Mouse (Mus musculus) C2C12 (cell line): ENCODE data around the gene Coro6.

ENCODE experiments used
- CEBPB ChIP-seq: IDR thresholded peaks from one replicate; pipeline ENCODE4 v1.6.1; 2011; ENCODE audit warnings: low read depth, mild to moderate bottlenecking, control low read depth, moderate library complexity
- CTCF ChIP-seq: IDR thresholded peaks from one replicate; pipeline ENCODE4 v1.5.1; 2011; ENCODE audit not compliant: control insufficient read depth, insufficient read depth, insufficient read length
- FOSL1 ChIP-seq: IDR thresholded peaks from one replicate; pipeline ENCODE4 v1.8.0; 2011; ENCODE audit warnings: mild to moderate bottlenecking, low read length; ENCODE audit not compliant: poor library complexity, insufficient read depth, severe bottlenecking
- MAX ChIP-seq: IDR thresholded peaks from one replicate; pipeline ENCODE4 v1.6.1; 2011; ENCODE audit warnings: mild to moderate bottlenecking, control low read depth
- MYOD1 ChIP-seq: IDR thresholded peaks from one replicate; pipeline ENCODE4 v1.6.1; 2011; ENCODE audit warnings: low read depth; ENCODE audit not compliant: control insufficient read depth, insufficient read length
- MYOG ChIP-seq: IDR thresholded peaks from one replicate; pipeline ENCODE4 v1.6.1; 2011; ENCODE audit not compliant: control insufficient read depth, insufficient read length; ENCODE audit errors: extremely low read depth
- USF1 ChIP-seq: IDR thresholded peaks from one replicate; pipeline ENCODE4 v1.6.1; 2011; ENCODE audit warnings: low read depth, mild to moderate bottlenecking, control low read depth, moderate library complexity

DNA sequence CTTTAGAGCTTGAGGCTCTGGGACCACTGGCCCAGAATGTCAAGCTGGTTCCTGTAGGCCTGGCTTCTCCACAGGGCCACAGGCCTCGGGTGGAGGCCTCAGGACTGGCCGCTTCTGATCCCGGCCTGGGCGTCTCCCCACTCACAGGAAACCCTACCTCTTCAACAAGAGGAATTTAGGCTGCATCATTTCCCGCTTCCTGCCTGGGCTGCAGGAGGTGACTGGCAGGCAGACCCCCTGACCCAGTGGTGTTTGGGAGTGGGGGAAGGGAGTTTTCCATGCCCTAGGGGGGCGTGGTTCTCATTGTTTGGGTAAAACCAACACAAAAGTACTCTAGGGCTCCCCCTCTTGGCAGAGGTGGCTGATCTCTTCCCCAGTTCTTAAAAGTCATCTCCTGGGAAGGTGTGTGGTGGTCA lies 35.1 kb downstream of the Coro6 start:
- no peak for TF ChIP-seq CTCF
- TF ChIP-seq CEBPB, result no peak
- TF ChIP-seq MYOD1, result no peak
- no peak for TF ChIP-seq MAX
- no peak for TF ChIP-seq MYOG
- no peak for TF ChIP-seq USF1
- TF ChIP-seq FOSL1, result no peak
